Mouse (Mus musculus) hematopoietic stem cell, adult 5-6 weeks (primary cell): ENCODE measurements around the gene Dyrk3. TPM values are rescaled to one million over a fixed set of nuclear protein-coding genes. Genes with fewer than 3 reads are reported as not detected.

Source experiments
- ATAC-seq, 2 experiments: fragments of 125-278 bp in 1 of 2; replicated peaks in 1 of 2; 2 replicates each; pipeline ENCODE4 v1.8.0; 2016 to 2017; ENCODE audit warnings: inconsistent platforms in 2 of 2, mild to moderate bottlenecking in 2 of 2, moderate number of reproducible peaks in 2 of 2, low read depth in 1 of 2, moderate TSS enrichment in 1 of 2; ENCODE audit not compliant: low FRiP score in 2 of 2, poor library complexity in 2 of 2, severe bottlenecking in 2 of 2, insufficient read depth in 1 of 2, low TSS enrichment in 1 of 2
- total RNA-seq: library from RNA; stranded (forward); fragments of 172-1452, 232-1000 nt; gene quantifications from 2 replicates; pipeline ENCODE4 v1.2.3, GENCODE M21; 2017

Dyrk3 gene
- total RNA-seq, 1 experiment from 2014 or later, result 14.5 TPM

DNA sequence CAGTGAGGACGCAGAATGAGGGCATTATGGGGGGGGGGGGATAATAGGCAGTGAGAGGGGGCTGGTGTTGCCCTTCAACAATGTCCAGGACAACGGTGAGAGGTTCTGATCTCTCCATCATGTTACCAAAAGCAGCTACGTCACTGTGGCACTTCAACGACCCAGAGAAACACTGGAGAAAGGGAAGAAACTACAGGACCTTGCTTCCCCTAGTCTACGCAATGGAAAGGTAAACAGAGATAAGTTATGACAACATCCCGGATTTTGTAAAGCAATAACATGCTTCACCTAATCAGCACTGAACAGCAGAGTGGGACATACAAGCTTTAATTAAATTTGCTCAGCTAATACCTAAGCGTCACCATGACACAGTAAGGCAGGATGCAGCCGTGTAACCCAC, 44.3 kb downstream of the Dyrk3 start:
- no peak for ATAC-seq

- ATAC-seq, result no peak
Observed at GRCm38 (mm10) chr1:131092846-131093245, 45.3 kb downstream of the Dyrk3 start.

DNA sequence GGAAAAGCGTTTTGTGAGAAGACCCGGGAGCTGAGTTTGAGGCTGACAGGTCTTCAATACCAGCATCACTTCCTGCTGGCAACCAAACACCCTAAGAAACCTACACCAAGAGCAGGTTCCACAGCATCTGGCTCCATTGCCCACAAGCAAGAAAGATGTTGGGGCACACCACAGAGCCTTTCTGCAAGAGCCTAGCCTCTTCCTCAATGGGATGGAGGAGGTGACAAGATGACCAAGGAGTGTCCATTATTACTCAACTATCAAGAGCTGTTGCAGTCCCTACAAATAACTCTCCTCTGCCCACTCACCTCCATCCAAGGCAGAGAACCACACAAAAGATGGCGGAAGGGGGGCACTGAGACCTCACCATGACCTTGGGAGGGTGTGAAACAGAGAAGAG, 46.0 kb downstream of the Dyrk3 start:
- no peak; a peak in 1 of 4 replicates for ATAC-seq

DNA sequence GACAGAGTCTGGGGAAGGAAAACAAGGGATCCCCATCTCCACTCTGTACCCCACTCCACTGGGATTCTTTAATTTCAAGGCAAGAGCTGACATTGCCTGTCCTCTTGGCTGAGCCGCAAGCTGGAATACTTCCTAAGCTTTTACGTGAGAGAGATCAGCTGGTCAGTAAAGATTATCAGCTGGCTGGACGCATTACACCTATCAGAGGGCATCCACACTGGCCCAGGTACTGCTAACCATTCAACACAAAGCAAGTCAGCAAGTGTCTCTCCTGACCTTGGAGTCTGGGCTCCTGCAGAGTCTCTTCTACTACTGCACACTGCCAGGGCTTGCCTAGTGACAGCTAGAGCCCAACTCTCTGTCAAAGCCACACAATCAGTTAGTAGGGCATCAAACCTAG, 46.7 kb downstream of the Dyrk3 start:
- no peak for ATAC-seq

GRCm38 (mm10) chr1:131090877-131091276, 47.3 kb downstream of the Dyrk3 start:
- no peak for ATAC-seq

- ATAC-seq, result no peak
Observed at GRCm38 (mm10) chr1:131090261-131090660, 47.9 kb downstream of the Dyrk3 start.

- ATAC-seq, result peak; percentile 58 to 67
Observed at GRCm38 (mm10) chr1:131089525-131090127, 48.5 kb downstream of the Dyrk3 start.

DNA sequence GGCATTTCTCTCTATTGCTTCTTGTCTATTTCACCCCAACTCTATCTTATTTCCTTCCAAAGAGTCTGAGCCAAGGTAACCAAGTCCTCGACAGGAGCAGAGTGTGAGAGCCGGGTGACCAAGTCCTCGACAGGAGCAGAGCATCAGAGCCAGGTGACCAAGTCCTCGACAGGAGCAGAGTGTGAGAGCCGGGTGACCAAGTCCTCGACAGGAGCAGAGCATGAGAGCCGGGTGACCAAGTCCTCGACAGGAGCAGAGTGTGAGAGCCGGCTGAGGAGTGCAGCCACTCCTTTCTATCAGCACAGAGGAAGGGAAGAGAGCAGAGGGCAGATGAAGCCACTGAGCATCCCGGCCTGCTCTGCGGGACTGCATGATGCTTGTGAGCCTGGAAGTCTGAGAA, 49.6 kb downstream of the Dyrk3 start:
- ATAC-seq, result no peak

GRCm38 (mm10) chr1:131086907-131087306, 51.2 kb downstream of the Dyrk3 start:
- ATAC-seq, result peak in 1 of 2 experiments; percentile 18; a peak in 1 of 4 replicates

DNA sequence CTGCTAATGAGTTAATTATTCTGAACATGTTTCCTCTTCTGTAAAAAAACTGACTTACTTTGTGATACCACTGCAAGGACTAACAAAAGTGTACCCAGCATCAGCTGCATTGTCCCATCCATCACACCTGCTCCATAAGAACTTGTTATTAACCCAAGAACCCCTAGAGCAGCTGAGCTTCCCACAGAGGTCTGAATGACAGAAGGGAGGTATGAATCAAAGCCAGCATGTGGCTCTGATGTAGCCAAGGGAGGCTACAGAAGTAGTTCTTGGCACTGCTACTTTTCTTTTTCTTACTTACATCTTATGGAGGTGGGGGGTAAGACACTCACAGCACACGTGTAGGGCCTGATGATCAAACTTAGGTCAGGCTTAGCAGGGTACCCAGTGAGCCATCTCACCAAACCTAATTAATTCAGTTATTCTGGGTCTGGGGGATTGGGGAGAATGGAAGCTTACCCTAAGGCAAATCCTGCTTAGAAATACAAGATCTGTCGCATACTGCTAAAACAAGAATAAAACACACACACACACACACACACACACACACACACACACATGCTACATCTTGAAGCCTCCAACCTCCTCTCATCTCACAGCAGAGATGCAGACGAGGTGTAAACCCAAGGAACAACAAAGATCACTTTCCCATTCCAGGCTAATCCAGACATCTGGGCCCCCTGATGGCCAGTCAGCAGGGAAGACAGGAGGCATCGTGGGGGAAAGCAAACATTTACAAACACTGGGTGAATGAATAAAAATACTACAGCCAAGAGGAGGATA, 52.0 kb downstream of the Dyrk3 start:
- no peak for ATAC-seq

GRCm38 (mm10) chr1:131085272-131085671, 52.9 kb downstream of the Dyrk3 start:
- no peak for ATAC-seq

GRCm38 (mm10) chr1:131084289-131084688, 53.9 kb downstream of the Dyrk3 start:
- ATAC-seq, result peak; percentile 41 to 46; a peak in 2 of 4 replicates

GRCm38 (mm10) chr1:131083609-131084008, 54.5 kb downstream of the Dyrk3 start:
- no peak for ATAC-seq

DNA sequence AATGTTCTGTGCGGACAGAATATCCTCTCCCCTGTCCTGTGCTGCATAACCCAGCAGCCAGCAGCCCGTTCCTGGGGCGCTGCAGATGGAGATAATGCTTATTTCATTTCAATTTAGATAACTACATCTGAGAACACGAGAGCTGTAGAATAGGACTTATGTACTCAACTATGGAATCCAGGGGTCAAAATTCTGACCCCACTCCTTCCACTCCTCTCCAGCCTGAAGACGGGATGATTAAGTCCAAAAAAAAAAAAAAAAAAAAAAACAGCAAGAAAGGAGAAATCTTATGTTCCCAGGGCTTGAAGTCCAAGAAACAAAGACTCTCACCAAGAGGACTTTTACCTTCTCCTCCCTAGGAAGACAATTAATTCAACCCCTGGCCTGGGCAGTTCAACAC, 55.0 kb downstream of the Dyrk3 start:
- no peak for ATAC-seq

DNA sequence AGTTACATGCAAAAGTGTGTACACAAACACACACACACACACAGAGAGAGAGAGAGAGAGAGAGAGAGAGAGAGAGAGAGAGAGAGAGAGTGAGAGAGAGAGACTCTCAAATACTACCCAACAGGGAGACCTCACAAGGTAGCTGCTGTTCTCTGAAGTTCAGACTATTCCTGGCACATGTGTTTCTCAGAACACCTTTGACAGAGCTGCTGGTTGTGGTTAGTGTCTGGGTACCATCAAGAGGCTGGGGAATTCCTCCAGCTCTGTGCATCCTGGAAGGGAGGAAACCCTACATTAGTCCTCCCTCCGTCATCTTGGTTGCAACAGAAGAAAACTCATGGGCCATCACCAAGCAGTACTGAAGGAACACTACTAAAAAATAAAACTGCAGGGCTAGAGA, 57.5 kb downstream of the Dyrk3 start:
- no peak for ATAC-seq

- peak; percentile 30 to 43; a peak in 3 of 4 replicates for ATAC-seq
Observed at GRCm38 (mm10) chr1:131079762-131080161, 58.4 kb downstream of the Dyrk3 start.

- no peak for ATAC-seq
Observed at GRCm38 (mm10) chr1:131078761-131079330, 59.3 kb downstream of the Dyrk3 start.
